Mouse (Mus musculus) lung, postnatal 0 days (tissue): ENCODE data around the gene Wfdc8.

ENCODE experiments used
- CTCF ChIP-seq: IDR thresholded peaks from 2 replicates; pipeline ENCODE4 v1.5.1; 2016; ENCODE audit warnings: antibody characterized with exemption, mild to moderate bottlenecking
- EP300 ChIP-seq: IDR thresholded peaks from 2 replicates; pipeline ENCODE4 v1.6.1; 2016; ENCODE audit warnings: antibody characterized with exemption, mild to moderate bottlenecking, control low read depth

DNA sequence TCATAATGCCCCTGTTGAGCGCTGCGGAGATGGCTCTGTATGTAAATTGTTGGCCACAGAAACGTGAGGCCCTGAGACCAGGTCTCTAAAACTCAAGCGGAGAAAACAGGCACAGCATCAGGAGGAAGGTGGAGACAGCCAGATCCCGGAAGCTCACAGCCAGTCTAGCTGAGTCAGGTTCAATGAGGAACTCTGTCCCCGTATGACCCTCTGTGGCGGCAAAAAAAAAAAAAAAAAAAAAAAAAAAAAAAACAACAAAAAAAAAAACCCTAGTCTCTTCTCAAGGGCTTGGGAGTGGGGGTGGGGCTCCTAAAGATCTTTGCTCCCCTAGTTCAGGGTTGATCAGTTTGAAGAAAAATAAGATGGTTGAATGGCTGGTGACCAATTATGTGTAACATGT is 27.7 kb upstream of the Wfdc8 start:
- TF ChIP-seq EP300, result no peak
- no peak for TF ChIP-seq CTCF
